Mouse (Mus musculus) bone marrow, adult 2 months (tissue): ENCODE data around the gene Tpcn1.

ENCODE experiments used
- CTCF ChIP-seq: fragments of 200-500 bp; IDR thresholded peaks from 2 replicates; pipeline ENCODE4 v1.5.1; 2011; ENCODE audit warnings: low read length, control low read depth; ENCODE audit not compliant: control insufficient read depth, insufficient read depth
- POLR2A ChIP-seq: fragments of 200-500 bp; IDR thresholded peaks from 2 replicates; pipeline ENCODE4 v1.6.1; 2011; ENCODE audit warnings: low read depth, mild to moderate bottlenecking, control low read depth, low read length, borderline replicate concordance; ENCODE audit not compliant: control insufficient read depth

DNA sequence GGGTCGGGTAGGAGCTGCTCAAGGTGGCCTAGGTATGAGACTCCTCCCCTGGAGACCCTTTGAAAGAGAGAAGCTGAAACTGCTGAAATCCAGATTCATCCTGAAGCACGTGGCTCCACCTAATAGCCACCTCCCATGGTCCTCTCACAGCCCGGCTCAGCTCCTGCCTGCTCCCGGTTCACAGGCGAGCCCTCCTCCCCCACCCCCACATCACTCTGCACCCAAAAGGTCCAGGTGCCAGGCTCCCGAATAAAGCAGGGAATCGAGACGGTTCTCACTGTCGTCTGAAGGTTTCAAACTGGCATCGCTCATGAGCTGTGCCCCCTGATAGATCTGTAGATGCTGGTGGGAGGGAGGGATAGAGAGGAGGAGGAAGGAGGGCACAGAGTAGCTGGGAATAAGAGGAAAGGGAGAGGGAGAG is 16.8 kb upstream of the Tpcn1 start:
- TF ChIP-seq CTCF (no peak), POLR2A (no peak)
